Mouse (Mus musculus): ENCODE data around the gene Plp1. TPM values are rescaled to one million over a fixed set of nuclear protein-coding genes. Genes with fewer than 3 reads are reported as not detected.

The Plp1 gene
- 3.3 TPM for polyA plus RNA-seq (2015; fragmentation: Illumina TruSeq; extraction: RNeasy Lipid Tissue Mini Kit (QIAGEN cat#74804); ENCODE audit: insufficient read depth, low read depth, low replicate concordance)

GRCm38 (mm10) chrX:136822371-136822770 is at the start of gene Plp1:
Gene Plp1 (plus strand): TSS chrX:136822671.

GRCm38 (mm10) chrX:136780041-136780440 is 42.4 kb upstream of the Plp1 start, which contains the start of gene Glra4:
Gene Glra4 (minus strand): TSS chrX:136780141.

GRCm38 (mm10) chrX:136868061-136869040 is 45.9 kb downstream of the Plp1 start, which contains the start of gene Rab9b:
Gene Rab9b (minus strand): TSS chrX:136868755.

Other genes with a start within 250 kb of the Plp1 start
- gene Tceal3, start 231.8 kb upstream of the Plp1 start, polyA plus RNA-seq (2015; fragmentation: Illumina TruSeq; extraction: RNeasy Lipid Tissue Mini Kit (QIAGEN cat#74804); ENCODE audit: insufficient read depth, low read depth, low replicate concordance) = 4.4 TPM
- 1.6 TPM for gene Tceal1, start 114.7 kb upstream of the Plp1 start, polyA plus RNA-seq (2015; fragmentation: Illumina TruSeq; extraction: RNeasy Lipid Tissue Mini Kit (QIAGEN cat#74804); ENCODE audit: insufficient read depth, low read depth, low replicate concordance)
- 81.2 TPM for gene Morf4l2, start 79.0 kb upstream of the Plp1 start, polyA plus RNA-seq (2015; fragmentation: Illumina TruSeq; extraction: RNeasy Lipid Tissue Mini Kit (QIAGEN cat#74804); ENCODE audit: insufficient read depth, low read depth, low replicate concordance)
- not detected for gene Glra4, start 42.5 kb upstream of the Plp1 start, polyA plus RNA-seq (2015; fragmentation: Illumina TruSeq; extraction: RNeasy Lipid Tissue Mini Kit (QIAGEN cat#74804); ENCODE audit: insufficient read depth, low read depth, low replicate concordance)
- not detected for gene Rab9b, start 46.1 kb downstream of the Plp1 start, polyA plus RNA-seq (2015; fragmentation: Illumina TruSeq; extraction: RNeasy Lipid Tissue Mini Kit (QIAGEN cat#74804); ENCODE audit: insufficient read depth, low read depth, low replicate concordance)
- gene H2bfm, start 104.7 kb downstream of the Plp1 start, polyA plus RNA-seq (2015; fragmentation: Illumina TruSeq; extraction: RNeasy Lipid Tissue Mini Kit (QIAGEN cat#74804); ENCODE audit: insufficient read depth, low read depth, low replicate concordance) = not detected
- 31.8 TPM for gene Tmsb15b2, start 152.8 kb downstream of the Plp1 start, polyA plus RNA-seq (2015; fragmentation: Illumina TruSeq; extraction: RNeasy Lipid Tissue Mini Kit (QIAGEN cat#74804); ENCODE audit: insufficient read depth, low read depth, low replicate concordance)
- 2.5 TPM for gene Tmsb15l, start 154.2 kb downstream of the Plp1 start, polyA plus RNA-seq (2015; fragmentation: Illumina TruSeq; extraction: RNeasy Lipid Tissue Mini Kit (QIAGEN cat#74804); ENCODE audit: insufficient read depth, low read depth, low replicate concordance)
- 6.7 TPM for gene Tmsb15b1, start 154.2 kb downstream of the Plp1 start, polyA plus RNA-seq (2015; fragmentation: Illumina TruSeq; extraction: RNeasy Lipid Tissue Mini Kit (QIAGEN cat#74804); ENCODE audit: insufficient read depth, low read depth, low replicate concordance)
- gene Zcchc18, start 170.5 kb downstream of the Plp1 start, polyA plus RNA-seq (2015; fragmentation: Illumina TruSeq; extraction: RNeasy Lipid Tissue Mini Kit (QIAGEN cat#74804); ENCODE audit: insufficient read depth, low read depth, low replicate concordance) = 3.7 TPM
- 1.5 TPM for gene Slc25a53, start 215.6 kb downstream of the Plp1 start, polyA plus RNA-seq (2015; fragmentation: Illumina TruSeq; extraction: RNeasy Lipid Tissue Mini Kit (QIAGEN cat#74804); ENCODE audit: insufficient read depth, low read depth, low replicate concordance)
- 1.1 TPM for gene Fam199x, start 226.9 kb downstream of the Plp1 start, polyA plus RNA-seq (2015; fragmentation: Illumina TruSeq; extraction: RNeasy Lipid Tissue Mini Kit (QIAGEN cat#74804); ENCODE audit: insufficient read depth, low read depth, low replicate concordance)

Measured in pancreas, adult 10 weeks (tissue).